Mouse (Mus musculus): ENCODE measurements around the gene Dpep3. TPM values are rescaled to one million over a fixed set of nuclear protein-coding genes. Genes with fewer than 3 reads are reported as not detected.

Dpep3 gene
- total and polyA plus RNA-seq, 3 experiments = 0.23 TPM; not detected in 2

GRCm38 (mm10) chr8:105937496-105938305 is 41.5 kb downstream of the Dpep3 start:
- no peaks in the 10 kb centered on the region for H3K79me2 ChIP-seq (replicated peaks; ENCODE audit: control insufficient read depth, insufficient read depth, low read length)
- peak overlapping the region; percentile 92 for H3K27ac ChIP-seq
- DNase-seq = peak; percentile 73 to 74
- no peaks in the 10 kb centered on the region for H3K27me3 ChIP-seq (ENCODE audit: control insufficient read depth, insufficient read depth, low read length)
- intact Hi-C loops (cut with DNase I) = loop anchor here (2.0 kb wide), 2 partner anchors 27 to 37 kb away; partner anchors contain the start of gene Pskh1
- peak overlapping the region; percentile 82 for H3K9ac ChIP-seq (ENCODE audit: low read depth, low read length)
- H3K4me3 ChIP-seq = peak overlapping the region; percentile 95
- TF ChIP-seq EP300 (IDR thresholded peaks at IDR 0.05; ENCODE audit: insufficient read depth, low read depth, low read length) (0 out of 2 replicates have a peak, but pooled peaks have one; percentile 6), CTCF (IDR thresholded peaks at IDR 0.05) (0 out of 2 replicates have a peak, but pooled peaks have one; percentile 11), POLR2A (IDR thresholded peaks at IDR 0.05; ENCODE audit: insufficient read depth, low read depth, low read length) (peak; percentile 58; the same call in 1 of the 2 replicates)
- under 1% methylated on average over 33 of the region's 33 CpGs for WGBS
- peaks cover 4% of the 10 kb centered on the region for H3K4me1 ChIP-seq (ENCODE audit: control insufficient read depth, insufficient read depth, low read length)
- H3K36me3 ChIP-seq (ENCODE audit: control insufficient read depth, insufficient read depth, low read length) = no peaks in the 10 kb centered on the region

DNA sequence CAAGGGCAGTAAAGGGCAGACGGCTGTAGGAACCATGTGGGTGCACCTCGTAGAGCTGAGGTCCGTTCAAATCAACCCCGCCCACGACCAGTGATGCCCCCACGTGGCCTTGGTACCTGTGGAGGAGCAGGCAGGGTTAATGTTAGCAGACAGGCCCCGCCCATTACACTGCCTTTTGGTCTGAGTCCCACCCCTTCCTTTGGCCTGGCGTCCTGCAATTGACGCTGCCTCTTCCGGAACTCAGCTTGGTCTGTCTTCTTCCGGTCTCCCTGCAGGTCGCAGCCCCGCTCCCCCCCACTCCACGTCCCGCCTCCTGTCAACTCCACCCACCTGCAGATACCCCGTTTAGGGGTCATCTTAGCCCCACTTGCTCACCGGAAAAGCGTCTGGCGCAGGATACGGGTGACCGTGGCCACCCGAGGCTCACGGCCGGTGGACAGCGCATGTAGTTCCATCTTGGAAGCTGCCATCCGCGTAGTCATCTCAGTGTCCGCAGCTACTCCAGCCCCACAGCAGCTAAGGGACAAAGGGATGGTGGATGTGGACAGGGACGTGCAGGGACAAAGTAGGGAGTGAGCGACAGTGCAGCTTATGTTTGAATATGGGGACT is 42.3 kb downstream of the Dpep3 start:
- H3K4me3 ChIP-seq = peak overlapping the region; percentile 95
- peak; percentile 90 to 94 for DNase-seq
- TF ChIP-seq CTCF (IDR thresholded peaks at IDR 0.05) (0 out of 2 replicates have a peak, but pooled peaks have one; percentile 5), EP300 (IDR thresholded peaks at IDR 0.05; ENCODE audit: insufficient read depth, low read depth, low read length) (peak; percentile 75; the same call in 1 of the 2 replicates), POLR2A (IDR thresholded peaks at IDR 0.05; ENCODE audit: insufficient read depth, low read depth, low read length) (peak; percentile 94)
- H3K36me3 ChIP-seq (ENCODE audit: control insufficient read depth, insufficient read depth, low read length) = no peaks in the 10 kb centered on the region
- peak overlapping the region; percentile 82 for H3K9ac ChIP-seq (ENCODE audit: low read depth, low read length)
- intact Hi-C loops (cut with DNase I) = loop anchor here (2.0 kb wide), 1 partner anchor 36 kb away; the partner anchor contains the start of gene Pskh1
- no peaks in the 10 kb centered on the region for H3K27me3 ChIP-seq (ENCODE audit: control insufficient read depth, insufficient read depth, low read length)
- peak overlapping the region; percentile 92 for H3K27ac ChIP-seq
- H3K4me1 ChIP-seq (ENCODE audit: control insufficient read depth, insufficient read depth, low read length) = peaks cover 4% of the 10 kb centered on the region
- WGBS = under 1% methylated on average over 30 of the region's 30 CpGs
- no peaks in the 10 kb centered on the region for H3K79me2 ChIP-seq (replicated peaks; ENCODE audit: control insufficient read depth, insufficient read depth, low read length)

DNA sequence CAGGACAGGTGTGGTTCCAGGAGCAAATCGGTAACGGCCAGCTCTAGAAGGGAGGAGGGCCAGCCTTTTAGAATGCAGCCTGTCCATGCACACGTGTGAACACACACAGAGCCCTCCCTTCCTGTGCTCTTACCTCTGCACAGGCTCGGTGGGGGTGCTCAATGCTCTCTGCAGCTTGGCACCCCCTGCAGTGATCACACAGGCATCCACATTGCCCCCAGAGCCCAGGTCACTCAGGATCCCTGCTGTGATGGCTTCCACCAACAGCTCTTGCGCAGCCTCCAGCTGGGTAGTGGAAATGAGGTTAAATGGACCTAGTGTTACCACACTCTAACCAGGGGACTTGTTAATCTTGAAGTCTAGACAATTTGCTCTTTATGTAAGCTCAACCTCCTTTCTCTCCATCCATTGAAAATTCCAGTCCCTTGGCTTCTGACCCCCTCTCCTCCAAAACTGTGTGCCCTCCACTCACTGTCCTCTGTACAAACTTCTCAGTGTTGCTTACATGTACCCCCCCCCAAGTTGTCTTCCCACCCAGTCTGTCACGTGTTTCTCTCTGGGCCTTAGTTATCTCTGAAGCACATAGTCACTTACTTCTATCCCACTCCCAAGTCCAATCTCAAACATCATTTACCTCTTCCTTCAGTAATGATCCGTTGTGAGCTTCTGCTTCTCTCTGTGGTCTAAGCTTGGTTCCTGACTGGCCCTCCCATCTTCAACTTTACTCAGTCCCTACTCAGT is 43.2 kb downstream of the Dpep3 start:
- Histone ChIP-seq H3K4me1 (ENCODE audit: control insufficient read depth, insufficient read depth, low read length) (peaks cover 4% of the 10 kb centered on the region), H3K79me2 (replicated peaks; ENCODE audit: control insufficient read depth, insufficient read depth, low read length) (no peaks in the 10 kb centered on the region), H3K9ac (ENCODE audit: low read depth, low read length) (peak overlapping the region; percentile 34; the same call in 1 of the 2 replicates), H3K4me3 (peak overlapping the region; percentile 95), H3K36me3 (ENCODE audit: control insufficient read depth, insufficient read depth, low read length) (no peaks in the 10 kb centered on the region), H3K27me3 (ENCODE audit: control insufficient read depth, insufficient read depth, low read length) (no peaks in the 10 kb centered on the region), H3K27ac (peak overlapping the region; percentile 92; the same call in 1 of the 2 replicates)
- TF ChIP-seq POLR2A (IDR thresholded peaks at IDR 0.05; ENCODE audit: insufficient read depth, low read depth, low read length) (no peak), CTCF (IDR thresholded peaks at IDR 0.05) (no peak), EP300 (IDR thresholded peaks at IDR 0.05; ENCODE audit: insufficient read depth, low read depth, low read length) (no peak)
- intact Hi-C loops (cut with DNase I) = loop anchor here (2.0 kb wide), 1 partner anchor 35 kb away; the partner anchor contains the start of gene Pskh1
- 41% methylated on average over 7 of the region's 7 CpGs for WGBS
- DNase-seq = no peak

- DNase-seq = no peak
- Histone ChIP-seq H3K36me3 (ENCODE audit: control insufficient read depth, insufficient read depth, low read length) (no peaks in the 10 kb centered on the region), H3K9ac (ENCODE audit: low read depth, low read length) (no peak overlapping the region), H3K79me2 (replicated peaks; ENCODE audit: control insufficient read depth, insufficient read depth, low read length) (no peaks in the 10 kb centered on the region), H3K27ac (no peak overlapping the region), H3K4me1 (ENCODE audit: control insufficient read depth, insufficient read depth, low read length) (peaks cover 4% of the 10 kb centered on the region), H3K4me3 (no peak overlapping the region), H3K27me3 (ENCODE audit: control insufficient read depth, insufficient read depth, low read length) (no peaks in the 10 kb centered on the region)
- intact Hi-C loops (cut with DNase I) = no loop called here
- 61% methylated on average over 6 of the region's 6 CpGs for WGBS
- TF ChIP-seq CTCF (IDR thresholded peaks at IDR 0.05) = no peak
These were observed 44.1 kb downstream of the Dpep3 start for GRCm38 (mm10) chr8:105935105-105935504.

GRCm38 (mm10) chr8:105933762-105934161 is 45.5 kb downstream of the Dpep3 start, which contains the start of gene Ctrl:
Gene Ctrl, minus strand, starts transcription at chr8:105933862.
- TF ChIP-seq CTCF (IDR thresholded peaks at IDR 0.05) (no peak), POLR2A (IDR thresholded peaks at IDR 0.05; ENCODE audit: insufficient read depth, low read depth, low read length) (no peak), EP300 (IDR thresholded peaks at IDR 0.05; ENCODE audit: insufficient read depth, low read depth, low read length) (no peak)
- no peak within 1 kb of the TSS for H3K4me3 ChIP-seq
- H3K27me3 ChIP-seq (ENCODE audit: control insufficient read depth, insufficient read depth, low read length) = no peaks in the 10 kb centered on the region
- H3K36me3 ChIP-seq (ENCODE audit: control insufficient read depth, insufficient read depth, low read length) = no peaks in the 10 kb centered on the region
- no peak within 1 kb of the TSS for H3K27ac ChIP-seq
- peaks cover 4% of the 10 kb centered on the region for H3K4me1 ChIP-seq (ENCODE audit: control insufficient read depth, insufficient read depth, low read length)
- intact Hi-C loops (cut with DNase I) = loop anchor here (5.0 kb wide), 1 partner anchor 81 kb away; the partner anchor contains the start of gene Cenpt
- DNase-seq = no peak
- H3K9ac ChIP-seq (ENCODE audit: low read depth, low read length) = no peak within 1 kb of the TSS
- no peaks in the 10 kb centered on the region for H3K79me2 ChIP-seq (replicated peaks; ENCODE audit: control insufficient read depth, insufficient read depth, low read length)
- 96% methylated on average over 2 of the region's 2 CpGs for WGBS
